Mouse (Mus musculus): ENCODE results near the gene Ugt1a10.

DNA sequence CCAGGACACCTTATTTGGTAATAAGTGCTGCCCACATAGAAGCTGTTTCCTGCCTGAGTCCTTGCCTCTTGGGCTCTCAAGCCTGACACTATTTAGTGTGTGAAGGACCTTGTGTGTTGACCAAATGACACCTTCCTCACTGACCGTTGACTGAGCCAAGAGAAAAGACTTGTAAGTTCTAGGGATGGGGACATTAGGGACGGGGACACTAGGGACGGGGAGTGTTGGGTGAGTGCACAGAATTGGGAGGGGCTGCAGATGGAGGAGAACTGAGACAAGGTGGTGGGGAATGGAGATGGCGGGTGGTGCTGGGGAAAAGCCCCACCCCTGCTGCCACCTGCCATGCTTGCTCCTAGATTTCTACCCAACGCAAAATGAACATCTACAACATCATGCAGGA lies 174.8 kb downstream of the Ugt1a10 start:
- no peak for TF ChIP-seq CTCF (IDR thresholded peaks at IDR 0.05; ENCODE audit: low read depth)
- no peak for TF ChIP-seq EP300 (IDR thresholded peaks at IDR 0.05; ENCODE audit: low read depth)
